Mouse (Mus musculus): Measurements from ENCODE around the gene Klkb1.

DNA sequence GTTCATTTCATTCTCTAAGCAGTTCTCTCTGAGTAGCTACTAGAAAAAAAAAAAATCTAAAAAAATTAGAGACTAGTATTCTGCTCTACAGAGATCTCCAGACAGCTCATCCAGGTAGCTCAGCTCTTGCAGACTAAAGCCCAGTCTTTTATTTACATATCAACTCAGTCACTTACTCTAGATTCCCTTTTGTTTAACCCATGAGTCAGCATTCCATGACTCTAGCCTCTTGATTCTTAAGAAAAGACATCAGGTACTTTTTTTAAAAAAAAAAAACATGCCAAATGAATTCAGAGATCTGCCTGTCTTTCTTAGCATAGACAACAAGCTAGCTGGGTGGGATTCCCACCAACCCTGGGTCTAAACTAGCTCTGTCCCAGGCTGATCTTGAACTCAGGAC, 26.2 kb downstream of the Klkb1 start:
- TF ChIP-seq CTCF (IDR thresholded peaks at IDR 0.05; ENCODE audit: borderline replicate concordance, extremely low read depth, insufficient read depth, insufficient read length) = no peak
- no peak for TF ChIP-seq POLR2A (IDR thresholded peaks at IDR 0.05; ENCODE audit: borderline replicate concordance, extremely low read depth, insufficient read depth, insufficient read length, poor library complexity, severe bottlenecking)
